Comparison of ENCODE assay signal across 27 mouse cellular contexts in the genomic region with DNA sequence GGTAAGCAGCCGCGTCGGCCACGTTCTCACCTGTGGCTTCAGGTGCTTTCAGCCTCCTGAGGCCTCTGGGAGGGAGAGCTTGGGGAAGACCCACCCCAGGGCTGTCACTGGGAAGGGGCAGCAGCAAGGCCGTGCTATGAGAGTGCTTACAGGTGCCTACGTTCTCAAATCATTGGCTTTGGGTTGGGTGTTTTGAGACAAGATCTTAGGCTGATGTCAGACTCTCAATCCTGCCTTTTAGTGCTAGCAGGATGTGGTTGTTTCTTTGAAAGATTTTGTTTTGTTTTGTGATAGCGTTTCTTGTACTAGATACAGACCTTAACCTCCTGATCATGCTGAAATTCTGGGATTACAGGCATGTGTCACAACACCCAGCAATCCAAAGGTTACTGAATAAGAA. TPM values are rescaled to one million over a fixed set of nuclear protein-coding genes. Genes with fewer than 3 reads are reported as not detected.
DNase-seq lines count a peak whose midpoint lies in the region; ATAC-seq and TF ChIP-seq lines count a peak whose summit lies in the region.
"Had no signal": no experiment of that assay in that cellular context is flagged by ENCODE, and none has a peak within 500 bp of the region (broad histone marks: within the 10 kb centered on the region; RNA-seq: fewer than 3 reads in every experiment).

No protein-coding gene starts in this region.

- H3K27me3 ChIP-seq in spleen, adult 2 months (ENCODE audit: control insufficient read depth, insufficient read depth, low read length) = no peaks in the 10 kb centered on the region
- no peaks in the 10 kb centered on the region for H3K27me3 ChIP-seq in hindbrain, embryonic 13.5 days
- H3K27me3 ChIP-seq: embryonic facial prominence, embryonic 13.5 days; forebrain, embryonic 12.5 days; forebrain, embryonic 15.5 days; heart, embryonic 13.5 days had no signal

- H3K9ac ChIP-seq in hindbrain, embryonic 13.5 days = no peak overlapping the region
- H3K9ac ChIP-seq: embryonic facial prominence, embryonic 13.5 days; forebrain, embryonic 12.5 days; forebrain, embryonic 15.5 days; heart, embryonic 13.5 days had no signal

- H3K4me2 ChIP-seq in hindbrain, embryonic 13.5 days = no peak overlapping the region
- H3K4me2 ChIP-seq: embryonic facial prominence, embryonic 13.5 days; forebrain, embryonic 12.5 days; forebrain, embryonic 15.5 days; heart, embryonic 13.5 days had no signal

- peaks cover 30% of the 10 kb centered on the region for H3K36me3 ChIP-seq in spleen, adult 2 months (ENCODE audit: control insufficient read depth, insufficient read depth, low read length)
- H3K36me3 ChIP-seq in hindbrain, embryonic 13.5 days = peaks cover 89% of the 10 kb centered on the region

- no peak for DNase-seq in spleen, adult 2 months (ENCODE audit: low read depth in 1 of 2, low spot score in 2 of 2)
- no peak for DNase-seq in spleen, adult 18-20 months
- DNase-seq in thymus, postnatal 4 days = peak; percentile 23
- DNase-seq in thymus, postnatal 25 days = no peak
- no peak for DNase-seq in right cerebral cortex, postnatal 25 days
- DNase-seq in c-Kit-positive CD71-positive TER-119-positive erythroid progenitor cells, embryonic 14.5 days (ENCODE audit: low spot score) = no peak
- DNase-seq: adrenal gland, adult 2 months; cerebellum, adult 11-12 months; cerebellum, adult 8-10 months; cerebellum, postnatal 10 days; cerebellum, postnatal 36 days; embryo, embryonic 11 days; gastrocnemius, postnatal 25 days; heart, postnatal 14 days; heart, postnatal 4 days had no signal

- H3K4me1 ChIP-seq in spleen, adult 2 months (ENCODE audit: control insufficient read depth, insufficient read depth, insufficient read length) = no peaks in the 10 kb centered on the region
- H3K4me1 ChIP-seq in hindbrain, embryonic 13.5 days (replicated peaks) = no peaks in the 10 kb centered on the region
- H3K4me1 ChIP-seq: embryonic facial prominence, embryonic 10.5 days; embryonic facial prominence, embryonic 13.5 days; forebrain, embryonic 12.5 days; forebrain, embryonic 15.5 days; heart, embryonic 10.5 days; heart, embryonic 13.5 days had no signal

- no peak for TF ChIP-seq CTCF in spleen, adult 2 months (IDR thresholded peaks at IDR 0.05; ENCODE audit: extremely low read depth, insufficient read depth, insufficient read length, insufficient replicate concordance)

- H3K4me3 ChIP-seq in spleen, adult 2 months (ENCODE audit: extremely low read depth, insufficient read depth, insufficient read length) = no peak overlapping the region
- H3K4me3 ChIP-seq in hindbrain, embryonic 13.5 days = no peak overlapping the region
- H3K4me3 ChIP-seq: embryonic facial prominence, embryonic 10.5 days; embryonic facial prominence, embryonic 13.5 days; erythroblast, embryonic 14.5 days; forebrain, embryonic 12.5 days; forebrain, embryonic 15.5 days; heart, adult 2 months; heart, embryonic 10.5 days; heart, embryonic 13.5 days had no signal

- 84% methylated on average over 7 of the region's 7 CpGs for WGBS in spleen, adult 2 months
- 94% methylated on average over 7 of the region's 7 CpGs for WGBS in hindbrain, embryonic 13.5 days

- ATAC-seq in activated CD4-positive, CD25-positive, alpha-beta regulatory T cell, adult 4 months = peak; percentile 54
- ATAC-seq in hindbrain, embryonic 13.5 days (ENCODE audit: low FRiP score) = no peak
- ATAC-seq: forebrain, embryonic 15.5 days; hindbrain, embryonic 16.5 days; inflammation-experienced regulatory T-cells, adult 6 months had no signal

- peak overlapping the region; percentile 13 for H3K27ac ChIP-seq in spleen, adult 2 months (ENCODE audit: insufficient read depth, low read length)
- H3K27ac ChIP-seq in hindbrain, embryonic 13.5 days = no peak overlapping the region
- H3K27ac ChIP-seq: embryonic facial prominence, embryonic 10.5 days; embryonic facial prominence, embryonic 13.5 days; forebrain, embryonic 12.5 days; forebrain, embryonic 15.5 days; heart, adult 2 months; heart, embryonic 10.5 days; heart, embryonic 13.5 days had no signal

- no peaks in the 10 kb centered on the region for H3K9me3 ChIP-seq in hindbrain, embryonic 13.5 days
- H3K9me3 ChIP-seq: embryonic facial prominence, embryonic 10.5 days; embryonic facial prominence, embryonic 13.5 days; forebrain, embryonic 12.5 days; forebrain, embryonic 15.5 days; heart, embryonic 10.5 days; heart, embryonic 13.5 days had no signal

- TF ChIP-seq POLR2A in spleen, adult 2 months (IDR thresholded peaks at IDR 0.05; ENCODE audit: low read depth, low read length) = no peak

RNA-seq across cellular contexts. Expression of a gene that starts 11.9 kb away (rescaled TPM):
- polyA plus RNA-seq in spleen, adult 2 months (2012; rRNA removed) = 16.3 TPM in 2 replicates
- 10 to 100 TPM; 17.5 to 24.8 TPM for polyA plus RNA-seq in activated CD4-positive, CD25-positive, alpha-beta regulatory T cell, adult 4 months (2017; shearing (Covaris generic))
- polyA plus RNA-seq in hindbrain, embryonic 13.5 days (2015; fragmentation: Nextera tagmentation; extraction: Ambion mirVana) = 19.5 and 20.6 TPM in 2 replicates

RNA-seq across cellular contexts. Expression of a gene that starts 12.2 kb away (rescaled TPM):
- polyA plus RNA-seq in spleen, adult 2 months (2012; rRNA removed) = 6.6 and 8.9 TPM in 2 replicates
- polyA plus RNA-seq in activated CD4-positive, CD25-positive, alpha-beta regulatory T cell, adult 4 months (2017; shearing (Covaris generic)) = 10 to 100 TPM; 67.5 to 69.8 TPM
- 86.1 and 86.5 TPM in 2 replicates for polyA plus RNA-seq in hindbrain, embryonic 13.5 days (2015; fragmentation: Nextera tagmentation; extraction: Ambion mirVana)
